Mouse (Mus musculus) liver, embryonic 13.5 days (tissue): ENCODE results near the gene Arid4a. TPM values are rescaled to one million over a fixed set of nuclear protein-coding genes. Genes with fewer than 3 reads are reported as not detected.

ENCODE experiments used
- ATAC-seq: fragments of 200-750 bp; cut with Nextera tagmentation; 2 replicates; pipeline ENCODE4 v1.8.0; 2017; ENCODE audit warnings: low read depth, mild to moderate bottlenecking, moderate number of reproducible peaks, moderate library complexity
- DNase-seq: peaks from one replicate; pipeline ENCODE4 v3.0.0; 2022
- H3K27ac ChIP-seq: fragments of 300-500 bp; sonication (generic); 2 replicates; pipeline ENCODE4 v1.5.1; 2015; ENCODE audit warnings: moderate library complexity, mild to moderate bottlenecking, inconsistent platforms
- H3K27me3 ChIP-seq: fragments of 300-500 bp; sonication (generic); 2 replicates; pipeline ENCODE4 v1.6.1; 2015; ENCODE audit warnings: mild to moderate bottlenecking, inconsistent platforms
- H3K36me3 ChIP-seq: fragments of 300-500 bp; sonication (generic); 2 replicates; pipeline ENCODE4 v1.6.1; 2015; ENCODE audit warnings: mild to moderate bottlenecking, inconsistent platforms
- H3K4me1 ChIP-seq: fragments of 300-500 bp; sonication (generic); replicated peaks from 2 replicates; pipeline ENCODE4 v1.6.1; 2015; ENCODE audit warnings: inconsistent platforms
- H3K4me2 ChIP-seq: fragments of 300-500 bp; sonication (generic); 2 replicates; pipeline ENCODE4 v1.6.1; 2015; ENCODE audit warnings: inconsistent platforms, mild to moderate bottlenecking, moderate library complexity
- H3K4me3 ChIP-seq: fragments of 300-500 bp; sonication (generic); replicated peaks from 2 replicates; pipeline ENCODE4 v1.5.1; 2015; ENCODE audit warnings: mild to moderate bottlenecking, inconsistent platforms
- H3K9ac ChIP-seq: fragments of 300-500 bp; sonication (generic); 2 replicates; pipeline ENCODE4 v1.6.1; 2015; ENCODE audit warnings: mild to moderate bottlenecking, inconsistent platforms
- H3K9me3 ChIP-seq: fragments of 300-500 bp; sonication (generic); replicated peaks from 2 replicates; pipeline ENCODE4 v1.6.1; 2016; ENCODE audit warnings: inconsistent platforms
- WGBS: fragments of 180-500 bp; shearing (Covaris S2); methylation state at CpG from one replicate; pipeline ENCODE4 v1.1.7; 2015; ENCODE audit not compliant: insufficient replicate concordance; 5-methylcytosine and 5-hydroxymethylcytosine counted together
- polyA plus RNA-seq: library from polyadenylated mRNA; unstranded; fragments of >200 nt; fragmentation: Nextera tagmentation; extraction: Ambion mirVana; gene quantifications from 2 replicates; pipeline ENCODE4 v1.2.1, GENCODE M21; 2015

Arid4a gene
- polyA plus RNA-seq, 1 experiment from 2014 or later = 24.1 TPM

DNA sequence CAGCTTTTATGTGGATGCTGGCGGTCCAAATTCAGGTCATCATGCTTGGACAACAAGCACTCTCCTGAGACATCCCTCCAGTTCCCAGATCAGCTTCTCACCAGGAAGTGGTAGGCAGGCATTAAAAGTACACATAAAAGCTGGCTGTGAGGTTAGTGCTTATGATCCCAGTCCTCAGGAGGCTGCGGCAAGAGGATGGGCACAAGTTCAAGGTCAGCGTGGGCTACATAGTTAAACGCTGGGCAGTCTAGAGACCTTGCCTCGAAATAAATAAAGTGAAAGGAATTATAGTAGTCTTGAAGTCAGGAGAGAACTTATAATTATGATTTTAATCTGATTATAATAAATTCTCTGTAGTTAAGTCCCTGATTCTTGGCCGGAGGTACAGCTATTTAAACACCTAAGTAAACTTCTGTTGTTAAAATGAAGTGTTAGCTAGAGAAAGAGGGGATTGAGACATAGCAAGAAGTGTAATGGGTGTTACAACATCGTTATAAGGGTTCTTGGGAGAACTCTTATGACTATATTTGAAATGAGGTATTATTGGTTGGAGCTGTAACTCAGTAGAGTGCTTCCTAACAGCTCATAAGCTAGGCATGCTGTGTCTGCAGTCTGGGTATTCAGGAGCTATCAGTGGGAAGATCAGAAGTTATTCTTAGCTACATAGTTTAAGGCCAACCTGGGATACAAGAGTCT, 30.8 kb upstream of the Arid4a start:
- Histone ChIP-seq H3K27ac (no peak overlapping the region), H3K4me1 (no peaks in the 10 kb centered on the region), H3K9me3 (no peaks in the 10 kb centered on the region), H3K9ac (no peak overlapping the region), H3K4me2 (no peak overlapping the region), H3K36me3 (peaks cover 83% of the 10 kb centered on the region), H3K27me3 (no peaks in the 10 kb centered on the region), H3K4me3 (no peak overlapping the region)
- no peak for DNase-seq
- no peak for ATAC-seq
- 86% methylated on average over 7 of the region's 7 CpGs for WGBS

DNA sequence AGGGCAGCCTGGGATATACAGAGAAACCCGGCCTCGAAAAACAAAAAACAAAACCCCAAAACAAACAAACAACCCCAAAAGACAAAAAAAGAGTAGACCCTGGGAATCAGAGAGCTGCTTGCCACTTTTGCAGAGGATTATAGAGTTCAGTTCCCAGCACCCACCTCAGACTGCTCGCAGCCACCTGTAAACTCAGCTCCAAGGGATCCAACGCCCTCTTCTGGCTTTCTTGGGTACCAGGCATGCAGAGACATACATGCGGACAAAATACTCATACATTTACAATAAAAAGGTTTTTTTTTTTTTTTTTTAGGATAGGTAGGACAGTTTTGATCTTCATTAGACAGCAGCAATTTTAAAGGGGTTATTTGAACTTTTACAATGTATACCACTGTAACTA, 18.6 kb upstream of the Arid4a start:
- H3K9ac ChIP-seq = no peak overlapping the region
- no peaks in the 10 kb centered on the region for H3K27me3 ChIP-seq
- no peak overlapping the region for H3K4me2 ChIP-seq
- no peak for ATAC-seq
- no peak overlapping the region for H3K4me3 ChIP-seq
- H3K27ac ChIP-seq = no peak overlapping the region
- WGBS = 83% methylated on average over 5 of the region's 5 CpGs
- no peaks in the 10 kb centered on the region for H3K9me3 ChIP-seq
- no peak for DNase-seq
- peaks cover 59% of the 10 kb centered on the region for H3K36me3 ChIP-seq
- H3K4me1 ChIP-seq = peaks cover 10% of the 10 kb centered on the region

GRCm38 (mm10) chr12:70999423-70999903, 16.3 kb upstream of the Arid4a start:
- Histone ChIP-seq H3K4me2 (peak overlapping the region; percentile 18; the same call in 1 of the 2 replicates), H3K9me3 (no peaks in the 10 kb centered on the region), H3K4me1 (peaks cover 10% of the 10 kb centered on the region), H3K36me3 (peaks cover 57% of the 10 kb centered on the region), H3K27ac (peak overlapping the region; percentile 70), H3K4me3 (no peak overlapping the region), H3K9ac (no peak overlapping the region), H3K27me3 (no peaks in the 10 kb centered on the region)
- WGBS = 20% methylated on average over 5 of the region's 5 CpGs
- DNase-seq = no peak
- peak; percentile 47 for ATAC-seq

DNA sequence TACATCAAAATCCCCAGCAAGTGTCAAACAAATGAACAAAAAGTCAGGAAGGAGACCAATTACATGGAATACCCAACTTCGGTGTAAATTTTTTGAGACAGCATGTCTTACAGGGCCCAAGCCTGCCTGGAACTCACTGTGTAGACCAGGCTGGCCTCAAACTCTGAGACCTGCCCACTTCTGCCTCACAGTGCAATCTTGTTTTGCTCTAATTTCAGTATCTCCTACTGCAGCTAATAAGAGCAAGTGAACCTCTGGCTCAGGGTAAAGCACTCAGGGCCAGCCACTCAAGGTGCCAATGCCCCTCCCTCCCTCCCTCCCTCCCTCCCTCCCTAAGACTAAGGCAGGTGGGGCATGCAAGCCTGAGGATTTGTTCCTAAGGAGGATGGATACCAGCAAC, 15.4 kb upstream of the Arid4a start:
- Histone ChIP-seq H3K4me1 (peaks cover 10% of the 10 kb centered on the region), H3K36me3 (peaks cover 58% of the 10 kb centered on the region), H3K9me3 (no peaks in the 10 kb centered on the region), H3K4me3 (no peak overlapping the region), H3K27me3 (no peaks in the 10 kb centered on the region), H3K9ac (no peak overlapping the region), H3K4me2 (no peak overlapping the region), H3K27ac (peak overlapping the region; percentile 31; the same call in 1 of the 2 replicates)
- no peak for ATAC-seq
- DNase-seq = no peak
- 69% methylated on average over 1 of the region's 1 CpGs for WGBS

DNA sequence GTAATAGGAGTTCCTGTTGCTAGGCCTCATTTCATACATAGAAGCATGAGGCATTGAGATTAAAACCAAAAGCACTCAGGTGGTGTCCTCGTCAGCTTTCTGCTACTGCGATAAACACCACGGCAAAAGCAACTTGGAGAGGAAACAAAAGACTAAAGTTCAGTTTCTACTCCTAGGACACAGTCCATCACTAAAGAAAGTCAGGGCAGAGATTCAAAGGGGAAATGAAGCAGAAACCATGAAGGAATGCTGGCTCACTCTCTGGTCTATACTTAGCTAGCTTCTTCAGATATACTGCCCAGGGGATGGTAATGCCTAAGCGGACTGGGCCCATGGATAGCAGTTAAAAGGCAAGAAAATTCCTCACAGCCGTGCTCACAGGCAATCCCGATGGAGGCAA, 14.3 kb upstream of the Arid4a start:
- H3K4me2 ChIP-seq = no peak overlapping the region
- H3K4me1 ChIP-seq = peaks cover 10% of the 10 kb centered on the region
- DNase-seq (no peak), ATAC-seq (no peak)
- H3K27ac ChIP-seq = no peak overlapping the region
- H3K27me3 ChIP-seq = no peaks in the 10 kb centered on the region
- H3K9me3 ChIP-seq = no peaks in the 10 kb centered on the region
- 86% methylated on average over 6 of the region's 6 CpGs for WGBS
- no peak overlapping the region for H3K4me3 ChIP-seq
- no peak overlapping the region for H3K9ac ChIP-seq
- peaks cover 58% of the 10 kb centered on the region for H3K36me3 ChIP-seq

- no peak overlapping the region for H3K4me3 ChIP-seq
- H3K36me3 ChIP-seq = peaks cover 66% of the 10 kb centered on the region
- no peak overlapping the region for H3K9ac ChIP-seq
- no peak for ATAC-seq
- peaks cover 5% of the 10 kb centered on the region for H3K4me1 ChIP-seq
- H3K27me3 ChIP-seq = no peaks in the 10 kb centered on the region
- no peak overlapping the region for H3K27ac ChIP-seq
- no peak for DNase-seq
- 85% methylated on average over 5 of the region's 6 CpGs for WGBS
- H3K4me2 ChIP-seq = no peak overlapping the region
- H3K9me3 ChIP-seq = no peaks in the 10 kb centered on the region
Measured at GRCm38 (mm10) chr12:71003760-71004426, 11.9 kb upstream of the Arid4a start.

- H3K4me2 ChIP-seq = no peak overlapping the region
- no peak overlapping the region for H3K9ac ChIP-seq
- H3K4me1 ChIP-seq = no peaks in the 10 kb centered on the region
- H3K36me3 ChIP-seq = peaks cover 75% of the 10 kb centered on the region
- H3K27me3 ChIP-seq = no peaks in the 10 kb centered on the region
- no peak overlapping the region for H3K4me3 ChIP-seq
- WGBS = 83% methylated on average over 6 of the region's 6 CpGs
- H3K27ac ChIP-seq = no peak overlapping the region
- no peaks in the 10 kb centered on the region for H3K9me3 ChIP-seq
- ATAC-seq = no peak
- no peak for DNase-seq
Measured at GRCm38 (mm10) chr12:71006141-71006540, 9.6 kb upstream of the Arid4a start.

DNA sequence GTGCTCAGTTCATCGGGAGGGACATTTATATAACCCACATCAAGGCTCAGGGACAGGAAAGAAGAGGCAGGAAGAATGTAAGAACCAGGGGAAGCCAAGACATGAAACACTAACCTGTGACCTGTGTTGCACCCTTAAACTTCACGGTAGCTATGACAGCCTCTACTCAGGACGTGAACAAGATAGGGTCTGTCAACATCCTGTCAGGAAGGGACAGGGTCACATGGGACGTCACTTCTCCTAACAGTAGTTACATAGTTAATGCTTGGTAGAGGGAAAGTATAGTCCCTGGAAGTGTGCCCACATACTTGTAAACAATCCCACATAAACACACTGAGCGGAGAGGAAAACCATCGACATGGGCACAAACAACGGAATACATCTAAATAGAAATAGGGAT, 8.9 kb upstream of the Arid4a start:
- Histone ChIP-seq H3K4me2 (no peak overlapping the region), H3K4me1 (peaks cover 2% of the 10 kb centered on the region), H3K9ac (no peak overlapping the region), H3K27me3 (no peaks in the 10 kb centered on the region), H3K27ac (no peak overlapping the region), H3K9me3 (no peaks in the 10 kb centered on the region), H3K36me3 (peaks cover 74% of the 10 kb centered on the region), H3K4me3 (no peak overlapping the region)
- 69% methylated on average over 7 of the region's 7 CpGs for WGBS
- no peak; the same call in 1 of the 2 replicates for ATAC-seq
- DNase-seq = no peak

DNA sequence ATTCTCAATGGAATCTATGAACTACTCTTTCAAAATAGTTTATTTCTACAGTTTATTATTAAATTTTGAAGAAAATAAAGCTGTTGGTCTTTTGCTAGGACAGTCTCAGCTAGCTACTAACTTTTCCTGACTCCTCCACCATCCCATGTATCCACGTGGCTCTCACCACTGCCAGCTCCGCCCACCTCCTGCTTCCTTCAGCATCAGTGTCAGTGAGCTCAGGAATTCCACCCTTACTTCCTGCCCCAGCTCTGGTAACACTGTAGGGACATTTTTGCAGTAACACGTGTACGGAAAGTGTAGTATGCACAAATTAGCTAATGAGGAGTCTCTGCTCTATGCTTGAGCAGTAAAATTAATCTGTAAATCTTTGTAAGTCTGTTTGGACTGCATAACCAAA, 6.0 kb upstream of the Arid4a start:
- no peak for ATAC-seq
- H3K9ac ChIP-seq = no peak overlapping the region
- no peaks in the 10 kb centered on the region for H3K9me3 ChIP-seq
- H3K27me3 ChIP-seq = no peaks in the 10 kb centered on the region
- DNase-seq = no peak
- peaks cover 65% of the 10 kb centered on the region for H3K36me3 ChIP-seq
- 63% methylated on average over 4 of the region's 4 CpGs for WGBS
- H3K4me1 ChIP-seq = peaks cover 22% of the 10 kb centered on the region
- no peak overlapping the region for H3K4me2 ChIP-seq
- H3K27ac ChIP-seq = no peak overlapping the region
- no peak overlapping the region for H3K4me3 ChIP-seq

DNA sequence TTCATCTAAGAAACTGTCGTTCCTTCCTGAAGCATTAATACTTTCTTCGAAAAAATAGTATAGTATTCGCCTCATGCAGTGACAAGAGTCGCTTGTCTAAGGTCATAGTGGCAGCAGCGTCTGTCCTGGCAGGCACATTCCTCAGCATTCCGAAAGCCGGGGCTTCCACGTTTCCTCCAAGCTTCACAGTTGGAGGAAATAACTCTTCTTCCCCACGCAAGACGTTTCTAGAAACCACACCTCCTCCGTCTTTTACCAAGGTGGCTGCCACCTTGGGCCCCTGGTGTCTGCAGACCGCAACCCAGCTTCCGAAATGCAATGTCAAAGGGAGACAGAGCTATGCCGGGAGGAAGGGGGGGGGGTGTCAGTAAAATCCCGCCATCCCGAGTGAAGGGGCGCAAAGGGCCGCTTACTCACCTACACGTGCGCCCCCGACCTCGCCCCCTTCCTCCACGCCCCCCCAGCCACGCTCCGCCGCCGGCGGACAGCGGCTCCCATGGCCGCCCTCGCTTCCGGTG, 886 bp upstream of the Arid4a start:
- DNase-seq = no peak
- ATAC-seq = peak; percentile 67; the same call in 1 of the 2 replicates

GRCm38 (mm10) chr12:71016211-71016502, 367 bp downstream of the Arid4a start:
- no peaks in the 10 kb centered on the region for H3K9me3 ChIP-seq

More for the DNA sequence above, 886 bp upstream of the Arid4a start:
- Histone ChIP-seq H3K4me3 (peak overlapping the region; percentile 83), H3K4me1 (peaks cover 36% of the 10 kb centered on the region), H3K4me2 (peak overlapping the region; percentile 84), H3K9ac (peak overlapping the region; percentile 81), H3K36me3 (peaks cover 25% of the 10 kb centered on the region), H3K27ac (peak overlapping the region; percentile 93), H3K9me3 (no peaks in the 10 kb centered on the region), H3K27me3 (no peaks in the 10 kb centered on the region)
- under 1% methylated on average over 32 of the region's 32 CpGs for WGBS

More at GRCm38 (mm10) chr12:71016211-71016502, 367 bp downstream of the Arid4a start:
- ATAC-seq = no peak
- Histone ChIP-seq H3K27ac (peak overlapping the region; percentile 98), H3K27me3 (no peaks in the 10 kb centered on the region), H3K4me3 (peak overlapping the region; percentile 100), H3K36me3 (peaks cover 32% of the 10 kb centered on the region), H3K4me2 (peak overlapping the region; percentile 87), H3K4me1 (peaks cover 36% of the 10 kb centered on the region), H3K9ac (peak overlapping the region; percentile 99)
- WGBS = under 1% methylated on average over 33 of the region's 33 CpGs
- DNase-seq = no peak
